Mouse (Mus musculus): Measurements from ENCODE around the gene Fig4.

DNA sequence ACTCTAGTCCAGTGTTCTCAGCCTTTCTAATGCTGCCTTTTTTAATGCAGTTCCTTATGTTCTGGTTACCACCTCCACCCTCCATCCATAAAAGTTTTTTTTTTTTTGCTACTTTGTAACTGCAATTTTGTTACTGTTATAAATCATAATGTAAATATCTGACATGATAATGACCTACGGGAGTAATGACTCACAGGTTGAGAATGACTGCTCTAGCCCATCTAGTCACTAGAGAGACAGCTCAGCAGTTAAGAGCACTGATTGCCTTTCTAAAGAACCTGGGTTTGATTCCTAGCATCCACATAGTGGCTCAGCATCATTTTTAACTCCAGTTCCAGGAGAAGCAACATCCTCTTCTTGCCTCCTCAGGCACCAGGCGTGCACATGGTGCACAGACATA is 21.0 kb downstream of the Fig4 start:
- TF ChIP-seq CTCF (IDR thresholded peaks at IDR 0.05; ENCODE audit: low read depth): no peak
- TF ChIP-seq EP300 (IDR thresholded peaks at IDR 0.05; ENCODE audit: low read depth): no peak
